Mouse (Mus musculus): Measurements from ENCODE around the gene Smc1b. TPM values are rescaled to one million over a fixed set of nuclear protein-coding genes. Genes with fewer than 3 reads are reported as not detected.

Gene Smc1b
- total and polyA plus RNA-seq, 2 experiments from 2014 or later: 0.15 TPM; not detected in 1

DNA sequence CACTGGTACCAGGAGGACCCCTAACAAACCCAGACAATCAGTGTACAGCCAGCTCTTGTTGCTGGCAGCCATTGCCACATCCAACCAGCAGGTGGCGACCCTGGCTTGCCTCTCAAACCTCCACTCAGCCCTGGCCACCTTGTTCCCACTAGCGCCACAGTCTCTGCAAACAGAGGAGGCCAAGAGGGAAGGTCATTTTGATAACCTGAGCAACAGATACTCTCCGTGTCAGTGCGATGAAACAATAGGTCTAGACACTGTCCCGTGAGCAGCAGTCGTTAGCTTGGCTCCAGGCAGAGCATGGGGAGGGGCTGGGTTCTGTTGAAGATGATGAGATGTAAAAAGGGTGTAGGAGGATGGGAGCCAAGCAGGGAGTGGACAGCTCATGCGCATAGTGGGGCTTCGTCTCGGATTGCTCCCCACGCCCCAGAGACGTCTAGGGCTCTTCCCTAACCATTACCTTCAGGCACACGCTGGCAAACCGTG, 19.7 kb upstream of the Smc1b start:
- ATAC-seq (ENCODE audit: insufficient read depth, low read depth) (peak; percentile 64), DNase-seq (ENCODE audit: low spot score) (peak; percentile 77)
- Histone ChIP-seq H3K27ac (ENCODE audit: low read depth) (no peak overlapping the region), H3K9ac (replicated peaks; ENCODE audit: low read depth, low read length) (no peak overlapping the region), H3K4me1 (ENCODE audit: control insufficient read depth, insufficient read depth) (peaks cover 20% of the 10 kb centered on the region), H3K36me3 (replicated peaks; ENCODE audit: control insufficient read depth, insufficient read depth, low read length) (no peaks in the 10 kb centered on the region), H3K9me3 (replicated peaks; ENCODE audit: control insufficient read depth, low read length) (no peaks in the 10 kb centered on the region), H3K4me3 (ENCODE audit: low read depth, low read length) (no peak overlapping the region), H3K4me2 (ENCODE audit: low read depth, low read length) (no peak overlapping the region), H3K27me3 (ENCODE audit: control insufficient read depth, insufficient read depth, low read length) (peaks cover 15% of the 10 kb centered on the region; the same call in 1 of the 2 replicates)
- 18% methylated on average over 13 of the region's 13 CpGs for WGBS
- TF ChIP-seq CTCF (IDR thresholded peaks at IDR 0.05; ENCODE audit: low read depth) (peak; percentile 99), EP300 (IDR thresholded peaks at IDR 0.05; ENCODE audit: low read depth) (no peak)

DNA sequence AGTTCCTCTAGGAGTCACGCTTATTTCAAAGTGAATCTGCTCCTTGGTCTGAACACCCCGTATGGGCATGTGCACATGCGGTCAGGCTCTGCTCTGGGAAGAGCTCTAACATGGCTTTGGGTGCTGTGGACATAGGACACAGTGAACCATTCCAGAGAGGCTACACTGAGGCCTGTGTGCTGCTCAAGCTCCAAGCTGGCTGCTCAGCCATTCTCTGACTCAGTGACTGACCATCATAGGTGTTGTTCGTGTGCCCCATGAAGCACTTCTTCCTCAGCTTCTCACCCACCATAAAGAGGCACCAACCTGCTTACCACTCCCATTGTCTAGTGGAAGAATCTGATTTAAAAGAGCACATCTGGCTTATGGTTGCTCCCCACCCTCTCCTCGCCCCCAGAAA, 12.5 kb upstream of the Smc1b start:
- Histone ChIP-seq H3K9ac (replicated peaks; ENCODE audit: low read depth, low read length) (no peak overlapping the region), H3K4me2 (ENCODE audit: low read depth, low read length) (no peak overlapping the region), H3K36me3 (replicated peaks; ENCODE audit: control insufficient read depth, insufficient read depth, low read length) (no peaks in the 10 kb centered on the region), H3K27ac (ENCODE audit: low read depth) (no peak overlapping the region), H3K4me3 (ENCODE audit: low read depth, low read length) (no peak overlapping the region), H3K27me3 (ENCODE audit: control insufficient read depth, insufficient read depth, low read length) (peaks cover 11% of the 10 kb centered on the region; the same call in 1 of the 2 replicates), H3K9me3 (replicated peaks; ENCODE audit: control insufficient read depth, low read length) (no peaks in the 10 kb centered on the region), H3K4me1 (ENCODE audit: control insufficient read depth, insufficient read depth) (no peaks in the 10 kb centered on the region)
- no peak for DNase-seq (ENCODE audit: low spot score)
- 85% methylated on average over 5 of the region's 5 CpGs for WGBS
- TF ChIP-seq CTCF (IDR thresholded peaks at IDR 0.05; ENCODE audit: low read depth): no peak
- no peak for TF ChIP-seq EP300 (IDR thresholded peaks at IDR 0.05; ENCODE audit: low read depth)
- ATAC-seq (ENCODE audit: insufficient read depth, low read depth): no peak

DNA sequence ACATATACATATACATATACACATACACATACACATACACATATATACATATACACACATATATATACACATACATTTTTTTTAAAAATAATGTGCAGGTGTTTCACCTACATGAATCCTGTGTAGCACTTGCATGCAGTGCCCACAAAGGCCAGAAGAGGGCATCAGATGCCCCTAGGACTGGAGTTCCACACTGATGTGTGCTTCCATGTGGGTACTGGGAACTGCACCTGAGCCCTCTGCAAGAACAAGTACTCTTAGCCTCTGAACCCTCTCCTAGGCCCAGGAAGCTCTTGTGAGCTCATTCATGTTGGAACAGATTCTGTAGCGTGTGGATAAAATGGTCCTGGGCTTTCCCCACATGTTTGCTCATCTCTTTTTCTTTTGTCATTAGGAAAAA, 12.0 kb upstream of the Smc1b start:
- no peak for TF ChIP-seq CTCF (IDR thresholded peaks at IDR 0.05; ENCODE audit: low read depth)
- no peak for TF ChIP-seq EP300 (IDR thresholded peaks at IDR 0.05; ENCODE audit: low read depth)
- 95% methylated on average over 1 of the region's 1 CpGs for WGBS
- Histone ChIP-seq H3K36me3 (replicated peaks; ENCODE audit: control insufficient read depth, insufficient read depth, low read length) (no peaks in the 10 kb centered on the region), H3K4me3 (ENCODE audit: low read depth, low read length) (no peak overlapping the region), H3K4me1 (ENCODE audit: control insufficient read depth, insufficient read depth) (no peaks in the 10 kb centered on the region), H3K27ac (ENCODE audit: low read depth) (no peak overlapping the region), H3K9me3 (replicated peaks; ENCODE audit: control insufficient read depth, low read length) (no peaks in the 10 kb centered on the region), H3K4me2 (ENCODE audit: low read depth, low read length) (no peak overlapping the region), H3K9ac (replicated peaks; ENCODE audit: low read depth, low read length) (no peak overlapping the region), H3K27me3 (ENCODE audit: control insufficient read depth, insufficient read depth, low read length) (peaks cover 11% of the 10 kb centered on the region; the same call in 1 of the 2 replicates)
- ATAC-seq (ENCODE audit: insufficient read depth, low read depth): no peak
- no peak for DNase-seq (ENCODE audit: low spot score)

DNA sequence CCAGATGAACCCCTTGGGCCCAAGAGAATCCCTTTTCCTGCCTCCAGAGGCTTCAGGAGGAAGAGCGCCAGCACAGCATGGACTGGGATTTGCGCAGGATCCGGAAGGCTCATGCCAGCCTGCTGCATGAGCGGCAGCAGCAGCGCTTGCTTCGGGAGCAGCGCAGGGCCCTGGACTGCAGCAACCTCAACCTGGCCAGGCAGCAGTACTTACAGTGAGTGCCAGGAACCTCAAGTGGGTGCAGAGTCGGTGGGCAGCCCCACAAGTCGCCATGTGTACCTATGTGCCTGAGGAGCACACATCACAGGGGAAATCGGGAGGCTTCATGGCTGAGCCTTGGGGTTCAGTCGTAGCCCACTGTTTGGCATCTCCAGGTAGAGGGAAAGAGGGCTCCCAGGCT, 11.4 kb upstream of the Smc1b start:
- Histone ChIP-seq H3K4me3 (ENCODE audit: low read depth, low read length) (no peak overlapping the region), H3K36me3 (replicated peaks; ENCODE audit: control insufficient read depth, insufficient read depth, low read length) (no peaks in the 10 kb centered on the region), H3K27me3 (ENCODE audit: control insufficient read depth, insufficient read depth, low read length) (peaks cover 11% of the 10 kb centered on the region; the same call in 1 of the 2 replicates), H3K4me1 (ENCODE audit: control insufficient read depth, insufficient read depth) (no peaks in the 10 kb centered on the region), H3K27ac (ENCODE audit: low read depth) (no peak overlapping the region), H3K9ac (replicated peaks; ENCODE audit: low read depth, low read length) (no peak overlapping the region), H3K4me2 (ENCODE audit: low read depth, low read length) (no peak overlapping the region), H3K9me3 (replicated peaks; ENCODE audit: control insufficient read depth, low read length) (no peaks in the 10 kb centered on the region)
- TF ChIP-seq EP300 (IDR thresholded peaks at IDR 0.05; ENCODE audit: low read depth) (no peak), CTCF (IDR thresholded peaks at IDR 0.05; ENCODE audit: low read depth) (no peak)
- ATAC-seq (ENCODE audit: insufficient read depth, low read depth) (no peak), DNase-seq (ENCODE audit: low spot score) (no peak)
- 84% methylated on average over 11 of the region's 11 CpGs for WGBS

DNA sequence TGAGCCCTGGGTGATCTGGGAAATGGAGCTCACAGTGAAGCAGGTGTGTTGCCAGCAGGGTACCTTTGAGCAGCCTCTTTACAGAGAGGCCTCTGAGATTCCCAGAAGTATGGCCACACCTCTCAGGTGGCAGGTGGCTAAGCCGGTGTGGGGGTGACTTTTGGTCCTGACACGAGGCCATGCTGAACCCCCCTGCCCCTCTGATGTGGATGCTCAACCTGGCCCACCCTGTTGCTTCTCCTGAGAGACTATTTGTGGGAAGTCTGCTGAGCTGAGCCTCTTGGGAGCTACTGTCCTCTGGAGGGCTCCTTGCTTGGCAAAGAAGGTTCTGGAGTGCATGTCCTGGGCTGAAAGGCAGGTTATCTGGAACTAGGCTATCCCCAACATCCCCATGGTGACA, 10.7 kb upstream of the Smc1b start:
- Histone ChIP-seq H3K4me3 (ENCODE audit: low read depth, low read length) (no peak overlapping the region), H3K27ac (ENCODE audit: low read depth) (no peak overlapping the region), H3K9me3 (replicated peaks; ENCODE audit: control insufficient read depth, low read length) (no peaks in the 10 kb centered on the region), H3K4me1 (ENCODE audit: control insufficient read depth, insufficient read depth) (no peaks in the 10 kb centered on the region), H3K4me2 (ENCODE audit: low read depth, low read length) (no peak overlapping the region), H3K9ac (replicated peaks; ENCODE audit: low read depth, low read length) (no peak overlapping the region), H3K27me3 (ENCODE audit: control insufficient read depth, insufficient read depth, low read length) (peaks cover 11% of the 10 kb centered on the region; the same call in 1 of the 2 replicates), H3K36me3 (replicated peaks; ENCODE audit: control insufficient read depth, insufficient read depth, low read length) (no peaks in the 10 kb centered on the region)
- TF ChIP-seq CTCF (IDR thresholded peaks at IDR 0.05; ENCODE audit: low read depth) (no peak), EP300 (IDR thresholded peaks at IDR 0.05; ENCODE audit: low read depth) (no peak)
- WGBS: 64% methylated on average over 2 of the region's 2 CpGs
- ATAC-seq (ENCODE audit: insufficient read depth, low read depth) (no peak), DNase-seq (ENCODE audit: low spot score) (no peak)

DNA sequence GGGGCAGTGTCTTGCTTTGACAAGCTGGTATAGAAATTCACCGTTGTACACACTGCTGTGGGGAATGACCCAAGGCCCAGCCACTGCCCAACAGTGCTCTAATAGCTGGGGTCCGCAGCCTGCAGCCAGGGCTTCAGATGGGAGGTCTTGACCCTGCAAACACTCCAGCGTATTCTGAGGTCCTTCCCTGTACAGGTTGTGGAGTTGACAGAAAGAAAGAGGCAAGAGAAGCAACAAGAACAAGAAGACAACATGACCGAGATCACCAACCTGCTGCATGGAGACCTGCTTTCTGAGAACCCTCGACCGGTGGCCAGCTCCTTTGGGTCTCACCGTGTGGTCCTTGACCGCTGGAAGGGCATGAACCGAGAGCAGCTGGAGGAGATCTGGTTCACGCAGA, 9.5 kb upstream of the Smc1b start:
- no peak overlapping the region for H3K4me3 ChIP-seq (ENCODE audit: low read depth, low read length)
- no peak overlapping the region for H3K4me2 ChIP-seq (ENCODE audit: low read depth, low read length)
- no peaks in the 10 kb centered on the region for H3K9me3 ChIP-seq (replicated peaks; ENCODE audit: control insufficient read depth, low read length)
- H3K27ac ChIP-seq (ENCODE audit: low read depth): no peak overlapping the region
- no peak overlapping the region for H3K9ac ChIP-seq (replicated peaks; ENCODE audit: low read depth, low read length)
- TF ChIP-seq EP300 (IDR thresholded peaks at IDR 0.05; ENCODE audit: low read depth): no peak
- no peak for TF ChIP-seq CTCF (IDR thresholded peaks at IDR 0.05; ENCODE audit: low read depth)
- ATAC-seq (ENCODE audit: insufficient read depth, low read depth) (no peak), DNase-seq (ENCODE audit: low spot score) (no peak)
- 79% methylated on average over 10 of the region's 10 CpGs for WGBS
- no peaks in the 10 kb centered on the region for H3K36me3 ChIP-seq (replicated peaks; ENCODE audit: control insufficient read depth, insufficient read depth, low read length)
- H3K27me3 ChIP-seq (ENCODE audit: control insufficient read depth, insufficient read depth, low read length): peaks cover 17% of the 10 kb centered on the region
- no peaks in the 10 kb centered on the region for H3K4me1 ChIP-seq (ENCODE audit: control insufficient read depth, insufficient read depth)

Data from heart, postnatal 0 days (tissue).